Mouse (Mus musculus): Measurements from ENCODE around the gene Bnip1. TPM values are rescaled to one million over a fixed set of nuclear protein-coding genes. Genes with fewer than 3 reads are reported as not detected.

The Bnip1 gene
- polyA plus RNA-seq, 1 experiment, result 24.3 TPM

- no peak for DNase-seq (ENCODE audit: low read depth)
Measured at GRCm38 (mm10) chr17:26793068-26793765, 12.4 kb downstream of the Bnip1 start.

DNA sequence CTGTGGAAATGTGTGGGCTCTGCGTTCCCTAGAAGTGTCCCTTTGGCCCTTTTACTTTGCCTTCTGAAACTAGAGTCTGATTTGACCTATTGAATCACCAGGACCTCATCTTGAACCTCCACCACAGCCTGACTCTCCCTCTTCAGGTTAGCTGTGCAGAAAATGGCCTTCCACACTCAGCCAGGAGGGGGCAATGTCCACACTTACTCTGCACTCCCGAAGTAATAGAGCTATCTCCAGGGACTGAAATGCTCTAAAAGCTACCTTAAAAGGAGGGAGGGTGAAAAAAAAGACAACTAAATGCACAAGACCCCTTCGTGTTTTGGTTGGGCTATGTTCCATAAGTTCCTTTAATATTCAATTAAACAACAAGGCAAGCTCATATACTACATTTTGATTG is 13.9 kb downstream of the Bnip1 start:
- no peak for DNase-seq (ENCODE audit: low read depth)

DNA sequence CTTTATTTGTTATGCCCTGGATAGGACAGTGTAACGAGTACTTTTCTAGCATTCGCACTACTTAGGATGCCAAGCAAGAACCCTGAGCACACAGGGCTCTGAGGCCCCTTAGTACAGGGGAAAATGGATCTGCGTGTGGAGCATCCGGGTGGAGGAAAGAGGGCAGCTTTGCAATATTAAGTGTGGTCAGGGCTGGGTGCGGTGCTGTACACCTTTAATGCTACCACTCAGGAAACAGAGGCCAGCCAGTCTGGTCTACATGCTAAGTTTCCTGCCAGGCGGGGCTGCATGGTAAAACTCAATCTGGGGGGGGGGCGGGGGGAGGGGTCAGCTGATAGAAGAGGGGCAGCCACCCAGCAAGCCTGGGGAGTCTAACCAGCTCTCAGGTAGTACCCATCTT is 14.5 kb downstream of the Bnip1 start:
- DNase-seq (ENCODE audit: low read depth), result no peak

DNA sequence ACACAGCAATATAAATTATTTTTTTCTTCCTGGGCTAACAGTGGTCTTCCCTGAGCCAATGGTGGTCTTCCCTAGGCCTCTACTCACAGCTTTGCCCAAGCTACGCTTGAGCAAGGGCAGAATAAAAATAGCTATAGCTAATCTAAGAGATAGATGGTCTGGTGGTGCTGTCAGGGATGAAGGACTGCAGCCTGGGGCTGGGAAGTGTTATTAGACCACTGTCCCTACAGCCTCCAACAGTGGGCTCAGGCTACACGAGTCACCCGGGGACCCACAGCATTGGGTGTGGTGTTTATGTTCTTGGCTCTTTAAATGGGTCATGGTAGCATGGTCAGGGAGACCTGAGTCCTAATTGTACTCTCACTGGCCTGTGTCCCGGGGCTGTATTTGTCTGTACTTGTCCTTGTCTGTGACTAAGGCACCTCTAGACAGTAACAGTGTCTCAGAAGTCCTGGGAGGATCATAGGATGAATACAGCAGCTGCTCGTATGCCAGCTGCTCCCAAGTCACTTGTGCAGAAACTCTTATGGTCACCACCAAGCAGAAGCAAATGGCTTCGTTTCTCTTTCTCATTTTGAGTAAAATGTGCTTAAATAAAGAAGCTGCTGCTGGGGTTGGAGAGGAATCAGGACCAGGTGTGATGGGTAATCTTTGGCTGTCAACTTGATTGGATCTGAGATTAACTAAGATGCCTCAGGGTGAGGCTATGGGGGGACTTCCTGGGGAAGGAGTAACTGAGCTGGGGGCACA is 16.7 kb downstream of the Bnip1 start:
- no peak for DNase-seq (ENCODE audit: low read depth)

DNA sequence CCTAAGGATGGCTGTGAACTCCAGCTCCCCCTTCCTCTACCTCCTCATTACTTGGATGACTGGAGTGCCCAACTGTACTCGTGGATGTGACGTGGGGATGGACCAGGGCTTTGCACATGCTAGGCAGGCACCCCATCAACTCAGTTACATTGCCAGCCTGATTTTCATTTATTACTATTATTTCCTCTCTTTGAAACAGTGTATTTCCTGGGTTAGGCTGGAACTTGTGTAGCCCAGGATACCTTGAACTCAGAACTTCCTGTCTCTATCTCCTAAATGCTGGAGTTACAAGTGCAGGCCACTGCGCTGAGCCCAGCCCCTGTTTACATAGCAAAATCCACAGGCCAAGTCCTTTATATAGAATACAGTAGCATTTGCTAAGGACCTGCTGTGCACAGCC is 22.0 kb downstream of the Bnip1 start:
- no peak for DNase-seq (ENCODE audit: low read depth)

- no peak for DNase-seq (ENCODE audit: low read depth)
Measured at GRCm38 (mm10) chr17:26812607-26813006, 31.7 kb downstream of the Bnip1 start.

DNA sequence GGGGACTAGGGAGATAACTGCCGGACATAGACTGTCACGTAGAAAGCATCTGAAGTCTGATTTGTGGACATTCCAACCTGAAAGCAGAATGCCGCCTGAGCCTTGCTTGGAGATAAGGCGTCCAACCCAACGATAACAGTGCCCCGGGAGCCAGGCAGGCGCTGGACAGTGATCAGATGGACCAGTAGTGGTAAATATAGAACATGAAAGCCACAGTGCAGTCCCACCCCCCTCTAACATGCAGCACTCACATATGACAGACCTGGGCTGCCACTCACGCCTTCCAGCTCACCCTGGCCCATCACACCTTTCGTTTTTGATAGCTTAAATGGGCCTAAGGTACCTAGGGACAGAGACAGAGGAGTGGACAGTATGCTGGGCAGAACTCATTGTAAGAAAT is 32.6 kb downstream of the Bnip1 start:
- no peak for DNase-seq (ENCODE audit: low read depth)

DNA sequence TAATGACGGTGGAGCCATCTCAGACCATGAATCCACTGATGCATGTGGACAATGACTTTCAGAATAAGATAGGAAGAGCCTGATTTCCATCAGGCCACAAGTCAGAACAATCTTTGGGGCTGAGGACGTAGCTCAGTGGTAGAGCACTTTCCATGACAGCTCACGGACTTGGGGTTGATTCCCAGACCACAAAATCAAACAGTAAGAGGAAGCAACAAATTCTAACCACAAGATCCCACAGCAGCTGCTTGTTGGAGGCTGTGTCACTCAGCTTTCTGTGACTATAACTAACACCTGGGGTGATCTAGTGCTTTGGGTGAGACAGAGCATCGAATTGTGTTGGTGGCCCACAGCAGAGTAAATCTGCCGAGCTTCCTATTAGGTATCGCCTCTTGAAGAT is 35.9 kb downstream of the Bnip1 start:
- no peak for DNase-seq (ENCODE audit: low read depth)

- no peak for DNase-seq (ENCODE audit: low read depth)
Measured at GRCm38 (mm10) chr17:26817776-26818175, 36.9 kb downstream of the Bnip1 start.

DNA sequence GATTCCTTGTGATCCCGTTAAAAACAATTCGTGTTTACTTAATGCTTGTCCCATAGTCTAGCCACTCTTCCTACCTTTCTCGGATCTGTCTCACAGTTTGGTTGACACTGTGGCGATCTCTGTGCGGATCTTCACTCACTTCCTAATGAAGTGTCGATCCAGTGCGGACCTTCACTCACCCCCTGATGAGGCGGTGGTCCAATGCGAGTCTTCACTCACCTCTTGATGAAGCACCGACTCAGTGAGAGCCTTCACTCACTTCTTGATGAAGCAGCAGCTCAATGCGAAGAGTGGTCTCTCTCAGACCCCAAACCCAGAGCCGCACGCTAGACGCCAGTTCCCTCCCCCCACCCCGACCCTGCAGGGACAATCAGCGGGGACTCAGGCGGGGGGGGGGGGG is 45.3 kb downstream of the Bnip1 start:
- DNase-seq (ENCODE audit: low read depth), result no peak

GRCm38 (mm10) chr17:26833806-26834205 is 52.9 kb downstream of the Bnip1 start:
- DNase-seq (ENCODE audit: low read depth), result no peak

GRCm38 (mm10) chr17:26834302-26834965 is 53.6 kb downstream of the Bnip1 start:
- DNase-seq (ENCODE audit: low read depth), result no peak

- DNase-seq (ENCODE audit: low read depth), result no peak
Measured at GRCm38 (mm10) chr17:26834966-26835755, 54.3 kb downstream of the Bnip1 start.

GRCm38 (mm10) chr17:26835956-26836355 is 55.1 kb downstream of the Bnip1 start:
- DNase-seq (ENCODE audit: low read depth), result no peak

DNA sequence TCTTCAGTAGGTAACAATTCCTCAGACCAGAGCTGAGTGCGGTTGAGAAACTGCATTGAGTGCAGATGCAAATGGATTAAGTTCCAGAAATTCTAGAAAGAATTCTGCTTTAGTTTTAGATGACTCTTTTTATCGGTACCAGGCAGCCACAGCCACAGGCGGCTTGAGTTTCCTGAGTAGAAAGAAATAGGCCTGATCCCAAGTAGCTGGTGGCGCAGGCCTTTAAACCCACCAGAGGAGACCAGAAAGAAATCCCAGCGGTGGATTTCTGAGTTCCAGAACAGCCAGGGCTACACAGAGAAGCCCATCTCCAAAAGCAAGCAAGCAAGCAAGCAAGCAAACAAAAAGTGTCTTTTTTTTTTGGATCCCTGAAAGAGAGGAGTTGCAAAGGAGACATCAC is 55.5 kb downstream of the Bnip1 start:
- no peak for DNase-seq (ENCODE audit: low read depth)

- DNase-seq (ENCODE audit: low read depth), result no peak
Measured at GRCm38 (mm10) chr17:26836786-26837545, 56.1 kb downstream of the Bnip1 start.

DNA sequence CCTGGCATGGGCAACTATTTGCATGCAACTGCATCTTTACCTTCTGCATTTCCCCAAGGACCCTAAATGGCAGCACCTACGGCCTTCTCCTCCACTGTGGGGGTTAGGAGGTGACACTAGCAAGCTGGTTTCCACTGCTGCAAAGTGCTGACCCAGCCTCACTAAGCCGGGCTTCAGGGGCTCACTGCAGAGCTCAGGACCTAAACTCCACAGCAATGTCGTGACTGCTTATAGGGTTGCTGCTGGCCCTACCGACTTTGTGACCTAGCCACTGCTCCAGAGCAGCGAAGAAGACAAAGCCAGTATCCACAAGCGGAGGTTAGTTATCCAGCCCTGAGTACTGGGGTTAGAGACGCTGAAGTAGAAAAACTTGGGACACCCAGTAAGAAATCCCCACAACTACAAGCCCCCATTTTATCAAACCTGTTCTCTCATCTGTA is 56.7 kb downstream of the Bnip1 start:
- no peak for DNase-seq (ENCODE audit: low read depth)

GRCm38 (mm10) chr17:26838191-26838910 is 57.5 kb downstream of the Bnip1 start:
- no peak for DNase-seq (ENCODE audit: low read depth)

DNA sequence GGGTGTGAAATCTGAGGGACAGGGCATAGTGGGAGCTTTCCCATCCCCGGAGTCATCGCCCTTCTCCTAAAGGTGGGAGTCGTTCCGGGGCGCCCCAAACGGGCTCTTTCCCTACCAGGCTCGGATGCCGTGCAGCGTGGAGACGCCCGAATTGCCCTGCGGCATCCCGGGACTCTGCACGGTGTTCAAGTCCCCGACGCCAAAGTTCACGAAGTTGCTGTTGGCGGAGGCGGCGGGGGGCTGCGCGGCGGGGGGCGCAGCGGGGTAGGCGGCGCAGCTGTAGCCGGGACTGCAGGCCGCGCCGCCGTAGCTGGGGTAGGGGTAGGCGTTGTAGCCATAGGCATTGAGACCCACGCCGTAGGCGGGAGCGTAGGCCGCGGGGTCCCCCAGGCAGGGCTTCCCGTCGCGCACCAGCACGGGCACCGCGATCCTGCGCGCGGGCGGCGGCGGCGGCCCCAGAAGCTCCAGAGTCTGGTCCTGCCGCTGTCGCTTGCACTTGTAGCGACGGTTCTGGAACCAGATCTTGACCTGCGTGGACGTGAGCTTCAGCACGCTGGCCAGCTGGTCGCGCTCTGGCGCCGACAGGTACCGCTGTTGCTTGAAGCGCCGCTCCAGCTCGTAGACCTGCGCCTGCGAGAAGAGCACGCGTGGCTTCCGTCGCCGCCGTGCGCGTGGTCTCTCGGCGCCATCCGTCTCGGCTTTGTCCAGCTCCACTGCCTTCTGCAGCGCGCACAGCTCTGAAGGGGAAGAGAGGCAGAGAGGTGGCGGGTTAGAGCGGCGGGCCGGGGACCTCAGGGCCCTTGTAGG is 58.2 kb downstream of the Bnip1 start:
- DNase-seq (ENCODE audit: low read depth), result no peak

Data from gonadal fat pad, adult 2 months (tissue).